Mouse (Mus musculus) urinary bladder, adult 18-20 months (tissue): ENCODE results near the gene Hdhd3.

Experiments used
- DNase-seq, 2 experiments: peaks; one replicate each; pipeline ENCODE4 v3.0.0; 2022; ENCODE audit warnings: low spot score in 2 of 2, mixed read lengths in 2 of 2

The Hdhd3 gene

GRCm38 (mm10) chr4:62477542-62478244, 25.6 kb downstream of the Hdhd3 start:
- DNase-seq = no peak

GRCm38 (mm10) chr4:62475793-62476192, 27.5 kb downstream of the Hdhd3 start:
- DNase-seq = no peak

- no peak for DNase-seq
These were observed 28.1 kb downstream of the Hdhd3 start for GRCm38 (mm10) chr4:62475131-62475530.

GRCm38 (mm10) chr4:62472071-62472470, 31.2 kb downstream of the Hdhd3 start:
- no peak for DNase-seq

- DNase-seq = peak; percentile 49 to 79
These were observed 32.6 kb downstream of the Hdhd3 start, which contains the start of gene Wdr31 for GRCm38 (mm10) chr4:62470598-62471051. Gene Wdr31, minus strand, starts transcription at chr4:62470896.

- no peak for DNase-seq
These were observed 35.1 kb downstream of the Hdhd3 start for GRCm38 (mm10) chr4:62468158-62468557.

GRCm38 (mm10) chr4:62463124-62463523, 40.1 kb downstream of the Hdhd3 start:
- no peak for DNase-seq

- no peak for DNase-seq
These were observed 42.9 kb downstream of the Hdhd3 start for GRCm38 (mm10) chr4:62460348-62460747.

- no peak for DNase-seq
These were observed 44.2 kb downstream of the Hdhd3 start for GRCm38 (mm10) chr4:62459081-62459480.

GRCm38 (mm10) chr4:62454995-62455394, 48.3 kb downstream of the Hdhd3 start:
- peak in 1 of 2 experiments; percentile 27 for DNase-seq
